Mouse (Mus musculus) erythroblast, embryonic 14.5 days (primary cell): Measurements from ENCODE around the gene Mrtfb.

Experiments
- GATA1 ChIP-seq: IDR thresholded peaks from 2 replicates; pipeline ENCODE4 v1.6.1; 2012; ENCODE audit warnings: low read length, inconsistent platforms, mixed read lengths
- TAL1 ChIP-seq: IDR thresholded peaks from 3 replicates; pipeline ENCODE4 v1.6.1; 2012; ENCODE audit warnings: low read length, inconsistent platforms, mixed read lengths

DNA sequence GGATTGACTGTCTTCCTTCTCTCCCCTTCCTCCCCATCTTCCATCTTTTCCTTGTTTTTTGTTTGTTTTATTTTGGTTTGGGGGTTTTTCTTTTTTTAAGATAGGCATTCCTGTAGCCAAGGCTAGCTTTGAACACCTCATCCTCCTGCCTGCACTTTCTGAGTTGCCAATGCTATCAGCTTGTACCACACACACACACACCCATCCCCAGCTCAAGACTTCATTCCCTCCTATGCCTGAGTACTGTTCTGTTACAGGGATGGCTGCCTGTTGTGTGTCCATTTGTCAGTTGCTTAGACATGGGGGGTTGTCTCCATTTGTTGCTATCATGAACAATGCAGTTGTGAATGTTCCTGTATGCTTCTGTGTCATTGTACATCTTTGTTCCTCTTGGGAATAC lies 202.3 kb downstream of the Mrtfb start:
- TF ChIP-seq GATA1 (no peak), TAL1 (no peak)
